Mouse (Mus musculus) ovary, adult 18-20 months (tissue): ENCODE measurements around the gene Ercc6.

Source experiments
- DNase-seq: peaks from one replicate; pipeline ENCODE4 v3.0.0; 2022; ENCODE audit warnings: low spot score, mixed read lengths

Gene Ercc6

DNA sequence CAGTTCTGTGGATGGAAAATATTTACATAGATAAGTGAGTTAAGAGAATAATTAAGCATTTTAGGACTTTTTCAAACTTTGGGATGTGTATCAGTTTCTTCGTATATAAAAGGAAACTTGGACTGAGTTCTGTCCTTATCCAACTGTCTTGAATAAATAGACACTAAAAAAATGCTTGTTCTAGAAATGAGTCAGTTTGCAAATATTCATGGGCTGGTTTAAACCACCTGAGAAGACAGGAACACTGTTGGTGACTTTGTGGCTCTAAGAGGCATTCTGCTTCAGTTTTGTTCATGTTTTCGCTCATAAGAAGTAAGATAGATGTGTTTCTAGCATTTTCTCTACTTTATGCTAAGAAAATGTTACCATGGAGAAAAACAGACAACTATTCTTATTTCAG lies 5.2 kb downstream of the Ercc6 start:
- DNase-seq, result no peak

GRCm38 (mm10) chr14:32520400-32520926 lies 7.1 kb downstream of the Ercc6 start:
- no peak for DNase-seq

DNA sequence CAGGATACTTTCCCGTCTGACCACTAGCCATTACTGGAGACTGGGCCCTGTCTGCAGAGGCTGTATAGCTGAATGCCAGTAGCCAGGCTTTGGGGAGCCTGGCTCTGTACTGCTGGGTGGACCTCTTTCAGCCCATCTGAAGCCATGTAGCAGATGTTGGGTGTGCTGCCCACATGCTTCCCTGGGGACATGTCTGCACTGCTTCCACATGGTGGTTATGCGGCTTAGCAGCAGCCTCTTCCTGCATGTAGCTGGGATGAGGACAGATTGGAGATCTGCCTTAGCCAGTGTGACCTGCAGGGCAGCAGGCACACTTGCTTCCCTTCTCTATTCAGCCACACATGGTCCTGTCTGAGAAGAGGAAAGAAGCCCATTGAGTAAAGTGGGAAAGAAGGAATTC lies 9.0 kb downstream of the Ercc6 start:
- no peak for DNase-seq

GRCm38 (mm10) chr14:32524071-32524470 lies 10.8 kb downstream of the Ercc6 start:
- DNase-seq, result no peak

DNA sequence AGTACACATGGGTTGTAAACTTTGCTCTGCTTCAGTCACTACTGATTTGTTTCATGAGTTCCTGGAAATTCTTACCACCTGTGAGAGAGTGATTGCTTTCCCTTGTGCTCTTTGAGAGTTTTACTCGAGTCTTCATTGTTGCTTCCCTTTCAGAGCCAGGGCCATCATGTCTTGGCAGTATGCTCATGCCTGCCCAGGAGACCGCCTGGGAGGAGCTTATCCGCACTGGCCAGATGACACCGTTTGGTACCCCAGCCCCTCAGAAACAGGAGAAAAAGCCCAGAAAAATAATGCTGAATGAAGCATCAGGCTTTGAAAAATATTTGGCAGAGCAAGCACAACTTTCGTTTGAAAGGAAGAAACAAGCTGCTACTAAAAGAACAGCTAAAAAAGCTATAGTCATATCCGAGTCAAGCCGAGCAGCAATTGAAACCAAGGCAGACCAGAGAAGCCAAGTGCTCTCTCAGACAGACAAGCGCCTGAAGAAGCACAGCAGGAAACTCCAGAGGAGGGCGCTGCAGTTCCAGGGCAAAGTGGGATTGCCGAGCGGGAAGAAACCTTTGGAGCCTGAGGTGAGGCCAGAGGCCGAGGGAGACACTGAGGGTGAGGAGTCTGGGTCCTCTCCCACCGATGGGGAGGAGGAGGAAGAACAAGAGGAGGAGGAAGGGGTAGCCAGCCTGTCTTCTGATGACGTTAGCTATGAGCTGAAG lies 12.8 kb downstream of the Ercc6 start:
- no peak for DNase-seq

DNA sequence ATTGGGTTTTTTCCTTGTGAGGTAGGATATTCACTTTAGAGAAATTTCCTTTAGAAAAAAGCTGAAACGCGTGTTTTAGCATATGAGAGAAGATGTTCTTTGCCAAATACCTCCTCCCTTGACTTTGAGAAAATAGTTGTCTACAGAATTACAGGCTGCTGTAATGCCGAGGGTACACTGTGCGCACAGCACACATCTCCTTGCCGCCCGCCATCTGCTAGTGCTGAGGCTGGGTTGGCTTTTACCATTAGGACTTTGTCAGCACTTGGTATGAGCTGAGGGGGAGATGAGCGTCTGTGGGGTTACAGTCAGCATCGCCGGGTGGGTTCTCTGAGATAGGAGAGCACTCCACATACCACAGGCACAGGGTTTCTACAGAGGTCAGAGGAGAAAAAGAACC lies 13.9 kb downstream of the Ercc6 start:
- DNase-seq, result no peak

- DNase-seq, result no peak
Measured at GRCm38 (mm10) chr14:32529036-32529435, 15.7 kb downstream of the Ercc6 start.

GRCm38 (mm10) chr14:32530896-32531295 lies 17.6 kb downstream of the Ercc6 start:
- no peak for DNase-seq

GRCm38 (mm10) chr14:32531371-32531770 lies 18.1 kb downstream of the Ercc6 start:
- no peak for DNase-seq

- no peak for DNase-seq
Measured at GRCm38 (mm10) chr14:32532381-32533147, 19.2 kb downstream of the Ercc6 start.

DNA sequence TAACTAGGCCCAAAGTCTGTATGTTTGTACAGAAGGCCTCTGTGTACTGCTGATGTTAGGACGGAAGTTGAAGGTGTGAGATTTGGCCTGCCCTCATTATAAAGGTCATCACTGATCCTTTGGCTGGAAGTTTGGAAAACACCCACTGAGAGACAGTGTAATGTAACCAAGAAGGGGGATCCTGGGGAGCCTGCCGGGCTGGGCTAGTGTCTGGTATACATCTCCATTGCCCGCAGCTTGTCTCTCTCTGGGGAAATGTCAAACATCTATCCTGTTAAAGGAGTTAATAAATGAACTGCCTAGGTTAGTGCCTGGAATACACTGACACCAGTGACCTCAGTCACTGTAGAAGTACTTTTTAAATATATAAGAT lies 19.8 kb downstream of the Ercc6 start:
- DNase-seq, result no peak

GRCm38 (mm10) chr14:32533656-32534055 lies 20.3 kb downstream of the Ercc6 start:
- no peak for DNase-seq

DNA sequence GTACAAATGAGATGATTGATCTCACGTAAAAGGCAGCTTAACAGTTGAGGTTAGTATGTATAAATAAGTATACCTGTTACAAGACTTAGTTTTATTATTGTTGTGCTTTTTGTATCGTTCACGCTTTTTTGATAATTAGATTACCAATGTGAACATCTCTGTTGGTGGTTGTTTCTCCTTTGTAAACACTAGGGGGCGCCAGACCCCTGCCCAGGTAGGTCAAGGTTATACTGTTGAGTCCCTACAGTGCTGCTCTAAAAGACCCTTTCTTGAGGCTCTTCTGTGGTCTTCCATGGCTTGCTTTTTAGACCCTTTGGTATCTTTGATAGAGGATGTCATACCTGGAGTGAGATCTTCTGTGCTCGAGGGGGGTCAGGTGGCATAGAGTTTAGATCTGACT lies 20.8 kb downstream of the Ercc6 start:
- no peak for DNase-seq

DNA sequence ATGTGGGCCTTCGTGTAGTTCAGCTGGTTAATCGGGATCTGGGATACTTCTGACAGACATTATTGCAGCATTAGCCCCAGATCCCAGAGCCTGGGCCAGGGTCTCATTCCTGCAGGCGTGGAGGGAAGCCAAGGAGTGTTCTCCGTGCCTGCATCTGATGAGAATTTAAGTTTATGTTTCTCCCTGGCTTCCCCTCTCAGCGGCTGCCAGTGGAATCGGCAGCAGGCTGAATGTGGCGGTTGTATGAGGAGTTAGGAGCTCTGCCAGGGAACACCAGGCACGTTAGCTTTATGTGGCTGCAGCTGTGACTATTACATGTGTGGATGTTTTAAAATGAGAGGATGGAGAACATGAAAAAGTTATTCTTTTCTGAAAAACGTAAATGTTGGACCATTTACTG lies 23.4 kb downstream of the Ercc6 start:
- DNase-seq, result no peak

DNA sequence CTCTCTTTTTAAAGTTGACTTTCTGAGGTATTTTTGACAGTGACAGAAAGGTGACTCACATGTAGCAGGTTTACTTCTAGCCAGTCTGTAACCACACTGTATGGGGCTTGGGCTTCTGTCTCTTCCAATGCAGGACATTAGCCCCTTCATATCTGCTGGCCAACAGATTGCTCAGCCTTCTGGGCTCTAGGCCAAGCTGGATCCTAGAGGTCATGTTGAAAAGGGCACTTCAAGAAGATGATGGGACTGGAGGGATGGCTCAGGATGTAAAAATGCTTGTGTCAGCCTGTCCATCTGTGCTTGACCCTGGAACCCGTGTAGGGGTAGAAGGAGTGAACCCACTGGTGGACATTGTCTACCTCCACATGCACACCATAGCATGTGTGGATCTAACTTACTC lies 24.8 kb downstream of the Ercc6 start:
- DNase-seq, result no peak

DNA sequence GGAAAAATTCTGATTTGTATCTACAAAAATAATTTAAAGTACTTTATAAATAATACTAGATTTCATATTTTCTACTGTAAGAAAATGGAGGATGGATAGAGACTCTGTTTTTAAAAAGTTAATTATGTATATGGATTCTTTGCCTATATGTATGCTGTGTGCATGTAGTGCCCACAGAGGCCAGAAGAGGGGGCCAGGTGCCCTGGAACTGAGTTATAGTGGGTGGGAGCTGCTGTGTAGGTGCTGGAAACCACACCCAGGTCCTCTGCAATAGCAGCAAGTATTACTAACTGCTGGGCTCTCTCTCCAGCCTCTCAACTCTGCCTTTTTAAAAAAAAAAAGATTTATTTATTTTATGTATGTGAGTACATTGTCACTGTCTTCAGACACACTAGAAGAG lies 29.8 kb downstream of the Ercc6 start:
- DNase-seq, result no peak

GRCm38 (mm10) chr14:32546676-32547075 lies 33.4 kb downstream of the Ercc6 start:
- no peak for DNase-seq

DNA sequence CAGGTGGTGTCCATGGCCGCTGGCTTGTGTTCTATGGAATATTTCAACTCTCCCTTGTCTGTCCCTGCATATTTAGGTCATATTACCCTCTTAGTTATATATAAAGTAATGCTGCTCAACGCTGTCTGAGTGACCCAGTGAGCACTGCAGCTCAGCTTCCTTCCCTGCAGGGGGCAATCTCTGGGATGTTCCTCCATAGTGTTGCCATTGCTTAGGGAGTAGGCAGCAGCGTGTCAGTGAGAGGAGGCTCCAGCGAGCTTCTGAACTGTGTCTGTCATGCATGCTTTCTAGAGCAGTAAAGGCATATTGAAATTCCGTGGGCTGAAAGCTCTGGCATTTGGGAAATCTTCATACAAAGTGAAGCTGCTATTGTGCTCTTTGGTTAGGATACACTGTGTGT lies 38.5 kb downstream of the Ercc6 start:
- no peak for DNase-seq

DNA sequence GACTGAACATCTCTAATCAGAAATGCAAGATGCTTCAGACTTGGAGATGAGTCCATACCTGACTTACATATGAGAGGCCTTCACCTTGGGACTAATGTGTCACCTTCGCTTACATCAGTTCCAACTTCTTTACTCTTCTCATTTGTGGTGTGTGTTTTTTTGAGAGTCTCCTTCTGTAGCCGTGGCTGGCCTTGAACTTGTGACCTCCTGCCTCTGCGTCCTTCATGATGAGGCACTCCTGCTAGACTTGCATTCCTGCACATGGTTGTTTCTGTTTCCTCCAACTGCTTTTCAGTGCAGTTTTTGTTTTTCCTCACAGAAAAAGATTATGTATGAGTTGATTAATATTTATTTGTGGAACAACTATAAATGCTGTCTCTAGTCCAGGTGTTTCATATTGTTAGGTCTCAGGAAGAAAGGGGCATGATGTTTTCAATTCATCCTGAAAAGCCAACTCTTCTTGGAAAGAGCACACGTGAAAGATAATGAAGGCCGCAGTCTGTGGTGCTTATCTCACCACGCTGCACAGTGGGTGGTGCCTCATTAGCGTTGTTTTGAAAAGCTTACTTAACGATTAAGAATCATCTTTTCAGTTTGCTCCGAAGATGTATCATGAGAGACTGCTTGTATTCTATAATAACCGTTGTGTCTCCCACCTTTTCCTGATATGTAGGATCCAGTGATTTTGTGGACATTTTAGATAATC lies 40.0 kb downstream of the Ercc6 start:
- DNase-seq, result peak; percentile 26

DNA sequence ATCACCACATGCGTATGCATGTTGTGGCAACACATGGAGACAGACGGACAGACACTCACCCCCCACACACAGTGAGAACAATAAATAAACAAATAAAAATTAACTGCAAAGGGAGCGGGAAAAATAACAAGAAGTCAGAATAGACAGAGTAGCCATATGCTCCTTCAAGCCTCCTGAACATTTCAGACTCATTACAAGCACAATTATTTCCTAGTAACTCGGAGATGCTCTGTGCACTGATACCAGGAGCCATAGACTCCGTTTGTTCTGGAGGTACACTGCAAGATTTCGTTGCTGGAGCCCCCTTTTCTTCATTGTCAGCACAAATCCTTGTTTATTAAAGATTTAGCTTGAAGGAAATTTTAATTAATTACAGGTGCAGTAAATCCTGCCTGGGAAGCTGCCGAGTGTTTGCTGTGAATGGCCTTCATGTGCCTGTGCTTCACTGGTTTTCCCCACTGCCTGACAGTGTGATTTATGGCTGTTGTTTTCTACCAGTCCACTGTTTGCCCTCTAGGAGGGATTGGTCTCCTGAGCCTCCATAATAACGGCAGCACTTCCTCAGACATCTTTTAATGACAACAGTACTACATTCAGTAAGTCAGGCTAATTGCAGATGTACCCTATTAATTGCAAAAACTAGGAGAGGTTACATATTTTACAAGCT lies 41.7 kb downstream of the Ercc6 start:
- DNase-seq, result no peak

DNA sequence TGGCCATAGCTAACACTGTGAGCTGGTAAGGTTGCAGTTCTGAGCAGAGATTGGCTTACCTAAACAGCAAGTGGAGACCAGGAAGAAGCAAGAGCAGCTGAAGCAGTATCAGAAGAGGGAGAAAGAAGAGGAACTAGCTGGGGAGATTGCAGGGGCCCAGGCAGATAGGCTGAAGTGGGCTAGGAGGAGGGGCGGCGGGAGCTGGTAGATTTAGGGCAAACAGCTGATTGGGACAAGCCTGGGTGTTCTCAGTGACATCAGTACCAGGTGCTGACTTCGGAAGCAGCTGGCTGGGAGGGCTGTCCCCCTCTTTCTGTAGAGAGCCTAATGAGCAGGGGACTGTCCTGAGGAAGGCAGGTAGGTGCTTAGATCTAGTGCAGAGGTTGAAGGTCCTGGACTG lies 48.1 kb downstream of the Ercc6 start:
- no peak for DNase-seq

- DNase-seq, result no peak
Measured at GRCm38 (mm10) chr14:32563661-32564060, 50.3 kb downstream of the Ercc6 start.
